Mouse (Mus musculus): ENCODE data around the gene Kat7.

Gene Kat7

GRCm38 (mm10) chr11:95310007-95310647 is at the start of gene Kat7:
Kat7 (minus strand) TSS chr11:95310246.
- peak; percentile 9; the same call in 1 of the 2 replicates for TF ChIP-seq GATA4 (IDR thresholded peaks at IDR 0.05; ENCODE audit: insufficient replicate concordance, low read length)

- TF ChIP-seq GATA4 (IDR thresholded peaks at IDR 0.05; ENCODE audit: insufficient replicate concordance, low read length): no peak
Measured at GRCm38 (mm10) chr11:95358263-95358662, 48.2 kb upstream of the Kat7 start.

- TF ChIP-seq GATA4 (IDR thresholded peaks at IDR 0.05; ENCODE audit: insufficient replicate concordance, low read length): no peak
Measured at GRCm38 (mm10) chr11:95356469-95357273, 46.6 kb upstream of the Kat7 start.

DNA sequence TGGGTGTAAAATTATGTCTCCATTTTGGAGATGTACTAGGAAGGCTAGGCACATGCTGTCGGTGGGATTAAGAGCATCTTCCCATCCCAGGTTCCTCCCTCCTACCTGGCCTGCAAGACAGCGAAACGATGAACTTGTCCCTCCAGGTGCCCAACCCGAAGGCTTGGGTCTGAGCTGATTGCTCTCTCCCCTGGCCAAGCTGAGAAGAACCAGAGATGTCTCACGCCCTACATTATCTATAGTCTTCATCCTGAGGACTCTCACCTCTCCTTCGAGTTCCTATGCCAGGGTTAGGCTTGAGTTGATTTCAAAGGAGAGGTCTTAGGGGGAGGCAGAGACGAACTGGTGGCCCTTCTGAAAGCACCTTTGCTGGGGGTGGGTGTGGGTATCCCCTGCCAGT is 46.0 kb upstream of the Kat7 start:
- TF ChIP-seq GATA4 (IDR thresholded peaks at IDR 0.05; ENCODE audit: insufficient replicate concordance, low read length): no peak

DNA sequence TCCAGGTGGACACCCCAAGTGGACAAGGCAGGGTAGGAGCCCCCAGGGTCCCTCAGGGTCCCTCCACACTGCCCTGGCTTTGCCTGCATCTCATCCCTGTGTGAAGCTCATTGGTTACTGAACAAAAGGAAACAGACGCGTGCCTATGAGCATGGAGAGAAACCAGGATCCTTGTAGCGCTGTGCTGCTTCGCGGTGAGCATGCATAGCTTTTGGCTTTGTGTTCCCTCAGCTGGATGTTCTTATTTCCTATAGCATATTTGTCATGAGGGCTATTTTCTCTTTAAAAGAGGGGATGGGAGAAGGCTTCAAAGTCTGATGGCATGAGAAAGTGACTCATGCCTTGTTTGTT is 45.6 kb upstream of the Kat7 start:
- no peak for TF ChIP-seq GATA4 (IDR thresholded peaks at IDR 0.05; ENCODE audit: insufficient replicate concordance, low read length)

DNA sequence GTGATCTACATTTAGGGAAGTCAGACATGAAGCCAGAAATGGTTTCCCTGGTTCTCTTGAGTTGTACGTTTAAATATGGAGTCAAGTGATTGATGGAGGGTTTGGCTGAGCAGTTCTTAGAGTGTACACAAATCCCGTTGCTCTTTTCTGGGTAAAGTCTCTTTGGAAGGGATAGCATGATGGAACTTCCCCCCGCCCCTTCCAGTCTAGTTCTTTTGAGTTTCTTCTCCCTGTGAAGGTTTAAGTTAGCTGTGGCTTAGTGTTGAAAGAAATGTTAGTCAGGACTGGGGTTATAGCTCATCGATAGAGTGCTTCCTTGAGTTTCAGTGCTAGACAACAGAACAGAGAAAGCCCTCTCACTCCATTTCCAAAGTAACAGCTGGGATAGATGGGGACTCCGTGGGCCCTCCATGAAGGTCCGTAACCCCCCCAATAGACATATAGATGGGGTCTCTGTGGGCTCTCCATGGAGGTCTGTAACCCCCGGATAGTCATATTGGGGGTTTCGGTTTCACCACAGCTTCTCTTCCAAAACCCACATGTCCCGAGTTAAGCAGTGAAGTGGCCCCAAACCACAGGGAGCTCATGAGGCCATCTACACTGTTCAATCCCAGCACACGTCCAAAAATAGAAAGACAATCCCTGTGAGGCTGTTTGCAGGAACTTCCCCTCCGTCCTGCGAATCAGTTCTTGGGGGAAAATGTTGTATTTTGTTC is 45.1 kb upstream of the Kat7 start:
- TF ChIP-seq GATA4 (IDR thresholded peaks at IDR 0.05; ENCODE audit: insufficient replicate concordance, low read length): no peak

- TF ChIP-seq GATA4 (IDR thresholded peaks at IDR 0.05; ENCODE audit: insufficient replicate concordance, low read length): no peak
Measured at GRCm38 (mm10) chr11:95354228-95354944, 44.3 kb upstream of the Kat7 start.

GRCm38 (mm10) chr11:95353226-95353625 is 43.2 kb upstream of the Kat7 start:
- no peak for TF ChIP-seq GATA4 (IDR thresholded peaks at IDR 0.05; ENCODE audit: insufficient replicate concordance, low read length)

DNA sequence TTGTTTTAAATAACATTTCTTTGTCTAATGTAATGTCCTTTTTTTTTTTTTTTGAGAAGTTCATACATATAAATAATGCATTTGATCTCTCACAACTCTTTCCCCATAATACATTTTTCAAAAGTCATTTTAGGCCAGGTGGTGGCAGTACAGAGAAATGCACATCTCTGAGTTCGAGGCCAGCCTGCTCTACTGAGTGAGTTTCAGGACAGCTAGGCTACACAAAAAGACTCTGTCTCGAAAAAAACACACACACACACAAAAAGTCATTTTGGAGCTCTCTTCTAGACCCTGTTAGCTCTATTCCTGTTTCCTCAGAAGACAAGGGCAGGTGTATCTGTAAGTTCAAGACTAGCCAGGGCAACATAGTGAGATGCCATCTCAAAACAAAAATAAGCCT is 42.6 kb upstream of the Kat7 start:
- TF ChIP-seq GATA4 (IDR thresholded peaks at IDR 0.05; ENCODE audit: insufficient replicate concordance, low read length): no peak

DNA sequence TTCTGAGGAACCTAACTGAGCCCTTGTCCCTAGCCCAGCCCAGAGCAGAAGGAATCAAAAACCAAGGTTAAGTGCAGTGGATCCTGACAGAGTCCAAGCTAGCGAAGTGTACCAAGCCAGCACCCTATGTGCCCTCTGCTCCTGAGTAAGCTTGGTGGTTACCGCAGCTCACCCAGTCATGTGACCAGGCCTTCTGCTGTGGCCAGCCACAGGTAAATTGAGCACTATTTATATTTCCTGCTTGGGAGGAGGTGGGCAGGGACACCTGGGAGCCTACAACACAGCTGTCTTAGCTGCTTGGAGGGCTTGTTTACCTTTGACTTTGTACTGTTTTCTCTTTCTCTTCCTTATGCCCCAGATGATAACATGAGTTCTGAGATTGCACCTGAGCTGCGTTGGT is 40.9 kb upstream of the Kat7 start:
- no peak for TF ChIP-seq GATA4 (IDR thresholded peaks at IDR 0.05; ENCODE audit: insufficient replicate concordance, low read length)

DNA sequence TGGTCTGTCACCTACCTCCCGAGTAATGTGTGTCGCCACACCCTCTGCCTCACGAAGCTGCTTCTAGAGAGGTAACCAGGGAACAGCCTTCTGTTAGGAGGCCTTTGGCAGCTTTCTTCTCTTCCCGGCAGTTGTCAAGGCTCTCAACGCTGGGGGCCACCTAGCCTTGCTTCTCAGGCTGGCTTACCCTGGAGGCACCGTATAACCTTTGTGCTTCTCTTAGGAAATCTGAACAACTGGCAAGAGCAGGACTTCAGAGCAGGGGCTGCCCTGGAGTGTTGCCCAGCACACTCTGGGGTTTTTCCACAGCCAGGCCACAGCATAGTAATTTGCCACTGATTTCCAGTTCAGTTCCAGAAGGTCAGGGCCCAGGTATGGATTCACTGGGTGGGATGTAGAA is 40.2 kb upstream of the Kat7 start:
- TF ChIP-seq GATA4 (IDR thresholded peaks at IDR 0.05; ENCODE audit: insufficient replicate concordance, low read length): no peak

- no peak for TF ChIP-seq GATA4 (IDR thresholded peaks at IDR 0.05; ENCODE audit: insufficient replicate concordance, low read length)
Measured at GRCm38 (mm10) chr11:95344181-95344580, 34.1 kb upstream of the Kat7 start.

DNA sequence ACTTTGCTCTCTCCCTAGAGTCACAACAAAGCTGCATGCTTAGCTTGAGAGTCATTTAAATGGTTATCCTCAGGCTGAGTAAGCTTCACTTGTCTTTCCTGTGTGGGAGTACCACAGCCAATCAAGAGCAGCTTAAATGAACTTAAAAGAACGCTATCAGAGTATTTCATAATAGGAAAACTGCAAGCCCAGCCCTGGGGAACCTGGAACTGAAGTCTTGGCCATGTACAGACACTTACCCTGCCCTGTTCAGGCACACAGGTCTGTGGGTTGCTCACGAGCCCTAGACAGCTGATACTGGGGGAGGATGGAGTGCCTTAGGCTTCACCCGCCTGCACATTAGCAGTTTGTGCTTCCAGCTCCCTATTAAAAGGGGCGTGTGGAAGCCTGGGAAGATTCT is 33.1 kb upstream of the Kat7 start:
- TF ChIP-seq GATA4 (IDR thresholded peaks at IDR 0.05; ENCODE audit: insufficient replicate concordance, low read length): no peak

- TF ChIP-seq GATA4 (IDR thresholded peaks at IDR 0.05; ENCODE audit: insufficient replicate concordance, low read length): no peak
Measured at GRCm38 (mm10) chr11:95340664-95341063, 30.6 kb upstream of the Kat7 start.

- TF ChIP-seq GATA4 (IDR thresholded peaks at IDR 0.05; ENCODE audit: insufficient replicate concordance, low read length): no peak
Measured at GRCm38 (mm10) chr11:95340259-95340658, 30.2 kb upstream of the Kat7 start.

Data from liver, adult (tissue).